Comparison of ENCODE assay signal across 8 mouse cellular contexts in the genomic region with DNA sequence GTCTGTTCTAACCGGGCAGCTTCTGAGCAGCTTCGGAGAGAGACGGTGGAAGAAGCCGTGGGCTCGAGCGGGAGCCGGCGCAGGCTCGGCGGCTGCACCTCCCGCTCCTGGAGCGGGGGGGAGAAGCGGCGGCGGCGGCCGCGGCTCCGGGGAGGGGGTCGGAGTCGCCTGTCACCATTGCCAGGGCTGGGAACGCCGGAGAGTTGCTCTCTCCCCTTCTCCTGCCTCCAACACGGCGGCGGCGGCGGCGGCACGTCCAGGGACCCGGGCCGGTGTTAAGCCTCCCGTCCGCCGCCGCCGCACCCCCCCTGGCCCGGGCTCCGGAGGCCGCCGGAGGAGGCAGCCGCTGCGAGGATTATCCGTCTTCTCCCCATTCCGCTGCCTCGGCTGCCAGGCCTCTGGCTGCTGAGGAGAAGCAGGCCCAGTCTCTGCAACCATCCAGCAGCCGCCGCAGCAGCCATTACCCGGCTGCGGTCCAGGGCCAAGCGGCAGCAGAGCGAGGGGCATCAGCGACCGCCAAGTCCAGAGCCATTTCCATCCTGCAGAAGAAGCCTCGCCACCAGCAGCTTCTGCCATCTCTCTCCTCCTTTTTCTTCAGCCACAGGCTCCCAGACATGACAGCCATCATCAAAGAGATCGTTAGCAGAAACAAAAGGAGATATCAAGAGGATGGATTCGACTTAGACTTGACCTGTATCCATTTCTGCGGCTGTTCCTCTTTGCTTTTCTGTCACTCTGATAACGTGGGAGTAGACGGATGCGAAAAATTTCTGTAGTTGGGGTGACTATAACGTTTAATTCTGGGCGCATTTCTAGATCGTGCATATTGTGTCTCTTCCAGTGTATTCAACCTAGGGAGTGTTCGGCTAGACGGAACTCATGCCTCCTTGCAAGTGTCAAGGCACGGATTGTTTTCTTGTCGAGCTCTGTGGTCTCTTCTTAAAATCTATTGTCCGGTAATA. TPM values are rescaled to one million over a fixed set of nuclear protein-coding genes. Genes with fewer than 3 reads are reported as not detected.
DNase-seq lines count a peak whose midpoint lies in the region; ATAC-seq and TF ChIP-seq lines count a peak whose summit lies in the region.

No protein-coding gene starts in this region.

- TF ChIP-seq POLR2A in small intestine, adult 2 months (IDR thresholded peaks at IDR 0.05; ENCODE audit: low read depth, low read length): no peak

- WGBS in forebrain, postnatal 0 days: under 1% methylated on average over 66 of the region's 69 CpGs
- under 1% methylated on average over 54 of the region's 69 CpGs for WGBS in hindbrain, embryonic 15.5 days
- WGBS in small intestine, adult 2 months: under 1% methylated on average over 49 of the region's 69 CpGs

- H3K9me3 ChIP-seq in forebrain, postnatal 0 days (ENCODE audit: low read length): no peaks in the 10 kb centered on the region
- no peaks in the 10 kb centered on the region for H3K9me3 ChIP-seq in hindbrain, embryonic 15.5 days

- H3K4me2 ChIP-seq in forebrain, postnatal 0 days (ENCODE audit: low read depth): peak overlapping the region; percentile 84
- peak overlapping the region; percentile 98 for H3K4me2 ChIP-seq in hindbrain, embryonic 15.5 days

- H3K4me1 ChIP-seq in forebrain, postnatal 0 days (ENCODE audit: insufficient read depth): peaks cover 10% of the 10 kb centered on the region; the same call in 1 of the 2 replicates
- H3K4me1 ChIP-seq in hindbrain, embryonic 15.5 days (replicated peaks): peaks cover 38% of the 10 kb centered on the region
- H3K4me1 ChIP-seq in small intestine, adult 2 months (ENCODE audit: control insufficient read depth, insufficient read depth, insufficient read length, low read length): no peaks in the 10 kb centered on the region

- H3K4me3 ChIP-seq in forebrain, postnatal 0 days (ENCODE audit: low read depth, low read length): peak overlapping the region; percentile 98
- peak overlapping the region; percentile 100 for H3K4me3 ChIP-seq in hindbrain, embryonic 15.5 days
- peak overlapping the region; percentile 89 for H3K4me3 ChIP-seq in small intestine, adult 2 months (ENCODE audit: low read depth, low read length)

- peak overlapping the region; percentile 99 for H3K27ac ChIP-seq in forebrain, postnatal 0 days (ENCODE audit: low read depth, low read length)
- H3K27ac ChIP-seq in hindbrain, embryonic 15.5 days (replicated peaks): peak overlapping the region; percentile 100
- H3K27ac ChIP-seq in small intestine, adult 2 months (ENCODE audit: insufficient read depth, low read depth, low read length): peak overlapping the region; percentile 94

- no peaks in the 10 kb centered on the region for H3K27me3 ChIP-seq in forebrain, postnatal 0 days (ENCODE audit: insufficient read depth, low read length)
- H3K27me3 ChIP-seq in hindbrain, embryonic 15.5 days: no peaks in the 10 kb centered on the region
- no peaks in the 10 kb centered on the region for H3K27me3 ChIP-seq in small intestine, adult 2 months (ENCODE audit: control insufficient read depth, insufficient read depth, low read length)

- H3K9ac ChIP-seq in forebrain, postnatal 0 days: peak overlapping the region; percentile 97
- H3K9ac ChIP-seq in hindbrain, embryonic 15.5 days: peak overlapping the region; percentile 100

- TF ChIP-seq CTCF in forebrain, postnatal 0 days (IDR thresholded peaks at IDR 0.05; ENCODE audit: low read depth): no peak
- no peak for TF ChIP-seq CTCF in small intestine, adult 2 months (IDR thresholded peaks at IDR 0.05; ENCODE audit: extremely low read depth, insufficient read length, insufficient replicate concordance, low read depth, low read length)

- ATAC-seq in forebrain, postnatal 0 days: peak; percentile 3; the same call in 1 of the 2 replicates
- peak; percentile 0; the same call in 1 of the 2 replicates for ATAC-seq in hindbrain, embryonic 15.5 days (ENCODE audit: low FRiP score, low read depth)
- no peak for ATAC-seq in erythroid progenitor cell, adult 5-6 weeks (replicated peaks; ENCODE audit: low FRiP score, poor library complexity, severe bottlenecking)

- no peaks in the 10 kb centered on the region for H3K36me3 ChIP-seq in forebrain, postnatal 0 days (ENCODE audit: insufficient read depth)
- no peaks in the 10 kb centered on the region for H3K36me3 ChIP-seq in hindbrain, embryonic 15.5 days
- peaks cover 4% of the 10 kb centered on the region; the same call in 1 of the 2 replicates for H3K36me3 ChIP-seq in small intestine, adult 2 months (ENCODE audit: control insufficient read depth, insufficient read depth, low read length)

- DNase-seq in MN1 (ENCODE audit: low spot score): peak; percentile 66
- DNase-seq in c-Kit-positive CD71-positive TER-119-negative erythroid progenitor cells, embryonic 14.5 days (ENCODE audit: low read depth): peak; percentile 30
- peak; percentile 71 for DNase-seq in forebrain, postnatal 0 days
- DNase-seq in left cerebral cortex, adult 8-10 months (ENCODE audit: low spot score in 2 of 2): peak; percentile 28 to 32
- DNase-seq in mesoderm, embryonic 11.5 days (ENCODE audit: low read depth, low spot score): peak; percentile 56

RNA-seq across cellular contexts. Expression of gene Pten, which starts 0.8 kb away (rescaled TPM):
- 105 and 122 TPM in 2 replicates for total RNA-seq in forebrain, postnatal 0 days (2014; rRNA removed)
- polyA plus RNA-seq in forebrain, postnatal 0 days (2015; fragmentation: Nextera tagmentation; extraction: Ambion mirVana): 10.0 and 12.3 TPM in 2 replicates
- polyA plus RNA-seq in hindbrain, embryonic 15.5 days (2015; fragmentation: Nextera tagmentation; extraction: Ambion mirVana): 10.6 and 13.5 TPM in 2 replicates
- 100 to 1,000 TPM; 130 to 149 (median 139) TPM for total RNA-seq in left cerebral cortex, adult 8-10 months (2022)
- 9.9 and 17.7 TPM in 2 replicates for polyA plus RNA-seq in small intestine, adult 2 months (2012; rRNA removed)
- total RNA-seq in erythroid progenitor cell, adult 5-6 weeks (2015; ENCODE audit: low replicate concordance): 26.7 and 34.0 TPM in 2 replicates
- 19.2 and 25.2 TPM in 2 replicates for total RNA-seq in erythroid progenitor cell, adult 5-6 weeks (2017; ENCODE audit: low replicate concordance)

RNA-seq across cellular contexts. Expression of gene Atad1, which starts 18.5 kb away (rescaled TPM):
- 135 and 173 TPM in 2 replicates for total RNA-seq in forebrain, postnatal 0 days (2014; rRNA removed)
- polyA plus RNA-seq in forebrain, postnatal 0 days (2015; fragmentation: Nextera tagmentation; extraction: Ambion mirVana): 119 and 121 TPM in 2 replicates
- 109 and 112 TPM in 2 replicates for polyA plus RNA-seq in hindbrain, embryonic 15.5 days (2015; fragmentation: Nextera tagmentation; extraction: Ambion mirVana)
- total RNA-seq in left cerebral cortex, adult 8-10 months (2022): 100 to 1,000 TPM in 2 of 4 experiments, 10 to 100 TPM in 2; 90.3 to 120 (median 103) TPM
- polyA plus RNA-seq in small intestine, adult 2 months (2012; rRNA removed): 1.0 and 1.5 TPM in 2 replicates
- total RNA-seq in erythroid progenitor cell, adult 5-6 weeks (2015; ENCODE audit: low replicate concordance): 22.6 and 28.5 TPM in 2 replicates
- 9.9 and 22.1 TPM in 2 replicates for total RNA-seq in erythroid progenitor cell, adult 5-6 weeks (2017; ENCODE audit: low replicate concordance)
